Mouse (Mus musculus) ovary, postnatal 10 days (tissue): Measurements from ENCODE around the gene Usp6nl.

Experiments used
- DNase-seq: peaks from one replicate; pipeline ENCODE4 v3.0.0; 2022; ENCODE audit warnings: low spot score

Usp6nl gene

GRCm38 (mm10) chr2:6376071-6376470 is 53.6 kb downstream of the Usp6nl start:
- DNase-seq, result no peak

GRCm38 (mm10) chr2:6376941-6377340 is 54.5 kb downstream of the Usp6nl start:
- DNase-seq, result no peak

GRCm38 (mm10) chr2:6378590-6379205 is 56.2 kb downstream of the Usp6nl start:
- DNase-seq, result no peak

GRCm38 (mm10) chr2:6379731-6380212 is 57.3 kb downstream of the Usp6nl start:
- DNase-seq, result no peak

- DNase-seq, result no peak
Measured at GRCm38 (mm10) chr2:6380401-6380800, 57.9 kb downstream of the Usp6nl start.

GRCm38 (mm10) chr2:6384407-6385146 is 62.1 kb downstream of the Usp6nl start:
- no peak for DNase-seq

GRCm38 (mm10) chr2:6389162-6389561 is 66.7 kb downstream of the Usp6nl start:
- no peak for DNase-seq

- DNase-seq, result no peak
Measured at GRCm38 (mm10) chr2:6391261-6391660, 68.8 kb downstream of the Usp6nl start.

- no peak for DNase-seq
Measured at GRCm38 (mm10) chr2:6391940-6392339, 69.5 kb downstream of the Usp6nl start.

- DNase-seq, result no peak
Measured at GRCm38 (mm10) chr2:6395851-6396625, 73.6 kb downstream of the Usp6nl start.

- DNase-seq, result no peak
Measured at GRCm38 (mm10) chr2:6396626-6397146, 74.2 kb downstream of the Usp6nl start.

GRCm38 (mm10) chr2:6397166-6397565 is 74.7 kb downstream of the Usp6nl start:
- DNase-seq, result no peak

GRCm38 (mm10) chr2:6398826-6399225 is 76.4 kb downstream of the Usp6nl start:
- DNase-seq, result no peak

- DNase-seq, result no peak
Measured at GRCm38 (mm10) chr2:6401039-6401438, 78.6 kb downstream of the Usp6nl start.

GRCm38 (mm10) chr2:6403375-6403774 is 80.9 kb downstream of the Usp6nl start:
- DNase-seq, result no peak

GRCm38 (mm10) chr2:6403991-6404390 is 81.5 kb downstream of the Usp6nl start:
- DNase-seq, result no peak

- DNase-seq, result no peak
Measured at GRCm38 (mm10) chr2:6404627-6405026, 82.2 kb downstream of the Usp6nl start.

GRCm38 (mm10) chr2:6405059-6406033 is 82.9 kb downstream of the Usp6nl start:
- DNase-seq, result peak; percentile 52

- DNase-seq, result no peak
Measured at GRCm38 (mm10) chr2:6407711-6408110, 85.2 kb downstream of the Usp6nl start.

- no peak for DNase-seq
Measured at GRCm38 (mm10) chr2:6412645-6413044, 90.2 kb downstream of the Usp6nl start.

- DNase-seq, result no peak
Measured at GRCm38 (mm10) chr2:6413723-6414122, 91.3 kb downstream of the Usp6nl start.
